Mouse (Mus musculus): ENCODE measurements around the gene Pard3. TPM values are rescaled to one million over a fixed set of nuclear protein-coding genes. Genes with fewer than 3 reads are reported as not detected.

Pard3 gene
- polyA plus RNA-seq, 1 experiment, result 10.4 TPM

DNA sequence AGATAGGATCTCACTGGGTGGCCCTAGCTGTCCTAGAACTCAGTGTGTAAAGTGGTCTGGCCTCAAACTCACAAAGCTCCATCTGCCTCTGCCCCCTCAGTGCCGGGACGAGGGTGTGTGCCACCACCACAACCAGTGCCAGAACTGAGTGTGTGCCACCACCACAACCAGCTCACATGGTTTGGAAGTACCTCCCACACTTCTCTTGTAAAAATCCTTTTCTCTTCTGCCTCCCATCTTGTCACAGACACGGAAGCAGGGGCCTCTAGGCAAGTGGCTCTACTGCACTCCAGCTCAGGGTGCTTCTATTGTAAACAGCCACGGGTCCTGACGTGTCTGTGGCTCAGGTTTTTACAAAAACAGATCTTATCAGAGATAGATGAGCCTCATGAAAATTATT is 13.7 kb upstream of the Pard3 start:
- TF ChIP-seq CTCF (IDR thresholded peaks at IDR 0.05; ENCODE audit: borderline replicate concordance, control insufficient read depth, extremely low read depth, insufficient read depth, low read length, poor library complexity) (no peak), POLR2A (IDR thresholded peaks at IDR 0.05; ENCODE audit: control insufficient read depth, extremely low read depth, insufficient read depth, low read length, poor library complexity) (no peak)
- Histone ChIP-seq H3K4me3 (ENCODE audit: control insufficient read depth, insufficient read depth, low read length) (no peak overlapping the region), H3K36me3 (ENCODE audit: control insufficient read depth, insufficient read depth, low read length) (no peaks in the 10 kb centered on the region), H3K4me1 (replicated peaks; ENCODE audit: control insufficient read depth, insufficient read depth, low read length) (no peaks in the 10 kb centered on the region), H3K27me3 (ENCODE audit: control insufficient read depth, insufficient read depth, low read length) (no peaks in the 10 kb centered on the region), H3K27ac (ENCODE audit: control insufficient read depth, insufficient read depth, low read length) (no peak overlapping the region)
- WGBS, result 65% methylated on average over 5 of the region's 5 CpGs
- DNase-seq, result no peak

DNA sequence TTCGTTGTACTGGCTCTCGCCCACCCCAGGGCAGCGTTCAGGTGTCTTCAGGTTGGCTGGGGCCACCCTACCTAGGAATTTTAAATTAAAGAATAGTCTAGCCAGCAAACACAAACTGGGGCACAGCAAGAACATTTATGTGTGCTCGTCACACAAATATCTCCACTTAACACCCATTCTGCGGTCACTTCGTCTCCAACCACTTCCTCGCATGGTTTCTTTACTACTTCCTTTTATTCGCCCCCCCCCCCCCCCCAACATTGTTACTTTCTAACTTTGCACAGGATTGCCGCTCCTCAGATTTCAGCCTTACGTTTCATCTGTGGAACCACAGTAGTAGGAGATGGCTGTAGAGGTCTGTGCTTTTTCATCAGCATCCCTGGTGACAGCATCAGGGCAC is 11.6 kb upstream of the Pard3 start:
- Histone ChIP-seq H3K27me3 (ENCODE audit: control insufficient read depth, insufficient read depth, low read length) (no peaks in the 10 kb centered on the region), H3K4me3 (ENCODE audit: control insufficient read depth, insufficient read depth, low read length) (no peak overlapping the region), H3K4me1 (replicated peaks; ENCODE audit: control insufficient read depth, insufficient read depth, low read length) (no peaks in the 10 kb centered on the region), H3K36me3 (ENCODE audit: control insufficient read depth, insufficient read depth, low read length) (no peaks in the 10 kb centered on the region), H3K27ac (ENCODE audit: control insufficient read depth, insufficient read depth, low read length) (no peak overlapping the region)
- no peak for TF ChIP-seq CTCF (IDR thresholded peaks at IDR 0.05; ENCODE audit: borderline replicate concordance, control insufficient read depth, extremely low read depth, insufficient read depth, low read length, poor library complexity)
- no peak for TF ChIP-seq POLR2A (IDR thresholded peaks at IDR 0.05; ENCODE audit: control insufficient read depth, extremely low read depth, insufficient read depth, low read length, poor library complexity)
- WGBS, result 17% methylated on average over 10 of the region's 10 CpGs
- no peak for DNase-seq

DNA sequence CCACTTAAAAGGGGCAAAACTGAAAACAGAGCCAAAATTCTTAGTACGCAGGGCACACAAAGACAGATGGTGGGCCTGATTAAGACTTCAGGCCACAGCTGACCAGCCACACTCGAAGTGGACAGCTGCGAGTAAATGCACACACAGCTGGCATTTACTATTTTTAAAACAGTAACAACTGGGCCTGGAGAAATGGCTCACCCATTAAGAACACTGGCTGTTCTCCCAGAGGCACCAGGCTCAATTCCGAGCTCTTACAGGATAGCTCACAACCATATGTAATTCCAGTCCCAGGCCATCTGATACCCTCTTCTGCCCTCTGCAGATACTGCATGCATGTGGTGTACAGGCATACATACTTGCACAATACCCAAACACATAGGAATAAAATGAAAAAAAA is 8.6 kb upstream of the Pard3 start:
- WGBS, result 84% methylated on average over 4 of the region's 4 CpGs
- H3K4me3 ChIP-seq (ENCODE audit: control insufficient read depth, insufficient read depth, low read length), result no peak overlapping the region

DNA sequence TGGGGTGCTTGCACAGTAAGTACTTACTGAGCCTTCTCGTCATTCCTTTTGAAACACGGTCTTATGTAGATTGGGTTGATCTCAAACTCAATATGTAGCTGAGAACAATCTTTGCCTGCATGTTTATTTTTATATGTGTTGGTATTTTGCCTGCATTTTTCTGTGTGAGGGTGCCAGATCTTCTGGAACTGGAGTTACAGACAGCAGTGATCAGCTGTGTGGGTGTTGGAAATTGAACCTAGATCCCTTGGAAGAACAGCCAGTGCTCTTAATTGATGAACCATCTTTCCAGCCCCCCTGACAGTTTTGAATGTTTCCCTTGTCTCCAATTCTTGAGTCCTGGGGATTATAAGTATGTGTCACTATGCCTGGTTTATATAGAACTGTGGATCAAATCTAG is 4.9 kb upstream of the Pard3 start:
- Histone ChIP-seq H3K36me3 (ENCODE audit: control insufficient read depth, insufficient read depth, low read length) (no peaks in the 10 kb centered on the region), H3K4me1 (replicated peaks; ENCODE audit: control insufficient read depth, insufficient read depth, low read length) (no peaks in the 10 kb centered on the region), H3K27me3 (ENCODE audit: control insufficient read depth, insufficient read depth, low read length) (no peaks in the 10 kb centered on the region), H3K4me3 (ENCODE audit: control insufficient read depth, insufficient read depth, low read length) (no peak overlapping the region), H3K27ac (ENCODE audit: control insufficient read depth, insufficient read depth, low read length) (no peak overlapping the region)
- no peak for DNase-seq
- no peak for TF ChIP-seq CTCF (IDR thresholded peaks at IDR 0.05; ENCODE audit: borderline replicate concordance, control insufficient read depth, extremely low read depth, insufficient read depth, low read length, poor library complexity)
- TF ChIP-seq POLR2A (IDR thresholded peaks at IDR 0.05; ENCODE audit: control insufficient read depth, extremely low read depth, insufficient read depth, low read length, poor library complexity), result no peak
- WGBS, result 91% methylated on average over 2 of the region's 2 CpGs

More for the DNA sequence above, 8.6 kb upstream of the Pard3 start:
- TF ChIP-seq CTCF (IDR thresholded peaks at IDR 0.05; ENCODE audit: borderline replicate concordance, control insufficient read depth, extremely low read depth, insufficient read depth, low read length, poor library complexity), result no peak
- TF ChIP-seq POLR2A (IDR thresholded peaks at IDR 0.05; ENCODE audit: control insufficient read depth, extremely low read depth, insufficient read depth, low read length, poor library complexity), result no peak
- no peak for DNase-seq
- Histone ChIP-seq H3K36me3 (ENCODE audit: control insufficient read depth, insufficient read depth, low read length) (no peaks in the 10 kb centered on the region), H3K4me1 (replicated peaks; ENCODE audit: control insufficient read depth, insufficient read depth, low read length) (no peaks in the 10 kb centered on the region), H3K27ac (ENCODE audit: control insufficient read depth, insufficient read depth, low read length) (no peak overlapping the region), H3K27me3 (ENCODE audit: control insufficient read depth, insufficient read depth, low read length) (no peaks in the 10 kb centered on the region)

DNA sequence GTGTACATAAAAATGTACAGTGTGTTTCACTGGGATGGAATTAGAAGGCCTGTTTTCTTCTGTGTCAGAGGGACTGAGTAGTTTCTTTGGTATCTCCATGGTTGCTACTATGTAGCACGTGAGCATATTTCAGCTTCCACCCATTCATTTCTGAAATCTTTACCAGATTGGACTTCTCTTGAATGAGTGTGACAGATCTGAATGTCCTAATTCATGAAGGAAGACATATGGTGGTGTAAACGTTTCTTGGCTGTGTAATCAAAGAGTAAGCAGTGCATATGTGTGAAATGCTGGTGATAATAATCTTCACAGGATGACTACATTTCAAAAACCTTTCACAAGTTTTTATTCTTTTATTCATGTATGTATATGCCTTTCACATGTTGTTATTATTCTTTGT is 3.9 kb upstream of the Pard3 start:
- Histone ChIP-seq H3K4me3 (ENCODE audit: control insufficient read depth, insufficient read depth, low read length) (no peak overlapping the region), H3K4me1 (replicated peaks; ENCODE audit: control insufficient read depth, insufficient read depth, low read length) (peaks cover 3% of the 10 kb centered on the region; the same call in 1 of the 2 replicates), H3K27ac (ENCODE audit: control insufficient read depth, insufficient read depth, low read length) (no peak overlapping the region), H3K27me3 (ENCODE audit: control insufficient read depth, insufficient read depth, low read length) (peaks cover 7% of the 10 kb centered on the region), H3K36me3 (ENCODE audit: control insufficient read depth, insufficient read depth, low read length) (no peaks in the 10 kb centered on the region)
- no peak for DNase-seq
- TF ChIP-seq POLR2A (IDR thresholded peaks at IDR 0.05; ENCODE audit: control insufficient read depth, extremely low read depth, insufficient read depth, low read length, poor library complexity), result no peak
- no peak for TF ChIP-seq CTCF (IDR thresholded peaks at IDR 0.05; ENCODE audit: borderline replicate concordance, control insufficient read depth, extremely low read depth, insufficient read depth, low read length, poor library complexity)
- 70% methylated on average over 2 of the region's 2 CpGs for WGBS

DNA sequence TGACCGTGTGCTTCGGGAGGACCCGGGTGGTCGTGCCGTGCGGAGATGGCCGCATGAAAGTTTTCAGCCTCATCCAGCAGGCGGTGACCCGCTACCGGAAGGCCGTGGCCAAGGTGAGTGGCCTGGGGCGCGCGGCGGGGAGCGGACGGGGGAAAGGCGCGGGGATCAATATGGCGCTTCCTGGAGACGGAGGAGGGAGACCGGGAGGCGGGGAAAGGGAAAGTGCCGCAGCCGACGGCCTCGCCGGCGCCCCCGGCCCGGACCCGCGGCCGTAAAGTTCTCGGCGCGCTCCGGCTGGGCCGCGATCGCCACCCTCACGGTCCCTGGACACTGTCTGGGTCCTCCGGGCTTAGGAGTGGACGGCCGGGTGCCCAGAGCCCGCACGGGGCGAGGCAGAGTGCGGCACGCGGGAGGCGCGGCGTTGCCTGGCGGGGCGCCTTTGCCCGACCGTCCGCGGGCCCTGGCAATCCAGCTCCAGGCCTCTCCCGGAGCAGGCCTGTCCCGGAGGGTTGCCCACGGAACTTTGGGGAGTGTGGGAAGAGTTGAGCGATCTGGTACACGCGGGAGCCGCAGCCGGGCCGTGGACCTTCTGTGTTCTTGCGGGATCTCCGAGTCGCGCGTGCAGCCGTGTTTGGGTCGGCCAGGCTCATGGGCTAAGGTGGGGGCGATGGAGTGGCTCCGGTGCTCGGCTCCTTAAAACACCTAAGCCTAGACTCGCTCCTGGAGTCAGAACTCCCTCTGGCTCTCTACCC is 844 bp downstream of the Pard3 start:
- Histone ChIP-seq H3K27me3 (ENCODE audit: control insufficient read depth, insufficient read depth, low read length) (peaks cover 10% of the 10 kb centered on the region), H3K4me3 (ENCODE audit: control insufficient read depth, insufficient read depth, low read length) (peak overlapping the region; percentile 37), H3K36me3 (ENCODE audit: control insufficient read depth, insufficient read depth, low read length) (no peaks in the 10 kb centered on the region), H3K4me1 (replicated peaks; ENCODE audit: control insufficient read depth, insufficient read depth, low read length) (peaks cover 3% of the 10 kb centered on the region; the same call in 1 of the 2 replicates), H3K27ac (ENCODE audit: control insufficient read depth, insufficient read depth, low read length) (no peak overlapping the region)
- WGBS, result 5% methylated on average over 77 of the region's 80 CpGs
- TF ChIP-seq CTCF (IDR thresholded peaks at IDR 0.05; ENCODE audit: borderline replicate concordance, control insufficient read depth, extremely low read depth, insufficient read depth, low read length, poor library complexity) (no peak), POLR2A (IDR thresholded peaks at IDR 0.05; ENCODE audit: control insufficient read depth, extremely low read depth, insufficient read depth, low read length, poor library complexity) (no peak)
- no peak for DNase-seq
